Mouse (Mus musculus) forebrain, embryonic 10.5 days (tissue): Measurements from ENCODE around the gene Hnf1b. TPM values are rescaled to one million over a fixed set of nuclear protein-coding genes. Genes with fewer than 3 reads are reported as not detected.

Source experiments
- DNase-seq: peaks from one replicate; pipeline ENCODE4 v3.0.0-alpha.2; 2017; ENCODE audit warnings: low spot score; ENCODE audit errors: extremely low spot score
- H3K27ac ChIP-seq: fragments of 300-500 bp; sonication (generic); 2 replicates; pipeline ENCODE4 v1.5.1; 2016; ENCODE audit warnings: mild to moderate bottlenecking
- H3K27me3 ChIP-seq: fragments of 300-500 bp; sonication (generic); 2 replicates; pipeline ENCODE4 v1.6.1; 2016; ENCODE audit warnings: mild to moderate bottlenecking; ENCODE audit not compliant: poor library complexity, severe bottlenecking
- H3K36me3 ChIP-seq: fragments of 300-500 bp; sonication (generic); replicated peaks from 2 replicates; pipeline ENCODE4 v1.6.1; 2016; ENCODE audit warnings: mild to moderate bottlenecking, moderate library complexity
- H3K4me1 ChIP-seq: fragments of 300-500 bp; sonication (generic); 2 replicates; pipeline ENCODE4 v1.6.1; 2016
- H3K4me3 ChIP-seq: fragments of 300-500 bp; sonication (generic); 2 replicates; pipeline ENCODE4 v1.5.1; 2016; ENCODE audit warnings: mild to moderate bottlenecking, moderate library complexity
- H3K9me3 ChIP-seq: fragments of 300-500 bp; sonication (generic); 2 replicates; pipeline ENCODE4 v1.6.1; 2016; ENCODE audit warnings: mild to moderate bottlenecking, moderate library complexity
- WGBS: fragments of 180-500 bp; shearing (Covaris S2); methylation state at CpG from one replicate; pipeline ENCODE4 v1.1.7; 2016; 5-methylcytosine and 5-hydroxymethylcytosine counted together
- polyA plus RNA-seq: library from polyadenylated mRNA; unstranded; fragments of >200 nt; fragmentation: Nextera tagmentation; extraction: Ambion mirVana; gene quantifications from 2 replicates; pipeline ENCODE4 v1.2.1, GENCODE M21; 2016

Gene Hnf1b
- not detected in 2 replicates for polyA plus RNA-seq

- Histone ChIP-seq H3K27me3 (peaks cover 78% of the 10 kb centered on the region), H3K27ac (no peak within 1 kb of the TSS), H3K4me1 (peaks cover 42% of the 10 kb centered on the region), H3K36me3 (no peaks in the 10 kb centered on the region), H3K4me3 (peak within 1 kb of the TSS; percentile 30), H3K9me3 (no peaks in the 10 kb centered on the region)
- WGBS = 4% methylated on average over 36 of the region's 36 CpGs
- DNase-seq = peak; percentile 36
These were observed at the start of gene Hnf1b for GRCm38 (mm10) chr11:83849529-83850335. Hnf1b (plus strand) TSS chr11:83850063.

DNA sequence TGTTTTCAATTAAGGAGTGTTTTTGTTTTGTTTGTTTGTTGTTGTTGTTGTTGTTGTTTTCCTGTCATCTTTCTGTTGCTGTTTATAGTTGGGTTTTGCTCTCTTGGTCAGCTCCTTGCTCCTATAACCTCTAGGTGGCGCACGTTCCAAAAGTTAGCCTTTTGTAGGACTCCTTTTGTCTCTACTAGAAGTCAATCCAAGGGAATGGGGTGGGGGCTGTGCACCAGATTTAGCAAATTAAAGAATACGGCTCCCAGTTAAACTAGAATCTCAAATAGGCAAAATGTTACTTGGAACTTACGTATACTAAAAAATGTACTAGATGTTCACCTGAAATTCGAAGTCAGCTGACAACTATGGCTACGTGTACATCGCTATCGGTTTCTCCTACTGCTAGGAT, 47.7 kb upstream of the Hnf1b start:
- Histone ChIP-seq H3K9me3 (no peaks in the 10 kb centered on the region), H3K4me1 (peaks cover 7% of the 10 kb centered on the region), H3K27ac (no peak overlapping the region), H3K36me3 (no peaks in the 10 kb centered on the region), H3K4me3 (no peak overlapping the region), H3K27me3 (no peaks in the 10 kb centered on the region)
- 69% methylated on average over 8 of the region's 8 CpGs for WGBS
- no peak for DNase-seq

DNA sequence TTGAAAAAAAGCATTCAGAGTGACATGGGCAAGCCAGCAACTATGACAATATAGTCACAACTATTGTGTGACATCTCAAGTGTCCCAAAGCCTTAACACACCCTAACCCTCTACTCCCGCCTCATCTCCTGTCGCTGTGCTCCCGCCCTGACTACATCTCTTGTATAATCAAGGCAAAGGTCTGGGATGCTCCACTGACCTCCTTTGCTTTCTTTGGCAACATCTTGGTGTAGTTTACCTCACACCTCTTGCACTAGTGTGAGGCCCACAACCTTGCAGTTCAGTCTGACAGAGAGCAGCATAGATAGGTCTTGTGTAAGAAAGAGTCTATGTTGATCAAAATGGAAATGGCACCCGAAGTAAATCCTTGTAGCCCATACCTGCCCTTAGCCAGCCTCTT, 47.3 kb upstream of the Hnf1b start:
- no peak for DNase-seq
- Histone ChIP-seq H3K27ac (no peak overlapping the region), H3K9me3 (no peaks in the 10 kb centered on the region), H3K36me3 (no peaks in the 10 kb centered on the region), H3K4me1 (peaks cover 7% of the 10 kb centered on the region), H3K4me3 (no peak overlapping the region), H3K27me3 (no peaks in the 10 kb centered on the region)
- 96% methylated on average over 4 of the region's 4 CpGs for WGBS

- Histone ChIP-seq H3K4me3 (no peak overlapping the region), H3K27ac (no peak overlapping the region), H3K27me3 (no peaks in the 10 kb centered on the region), H3K9me3 (no peaks in the 10 kb centered on the region), H3K4me1 (peaks cover 5% of the 10 kb centered on the region; the same call in 1 of the 2 replicates), H3K36me3 (no peaks in the 10 kb centered on the region)
- WGBS = 84% methylated on average over 8 of the region's 8 CpGs
- no peak for DNase-seq
These were observed 39.4 kb upstream of the Hnf1b start for GRCm38 (mm10) chr11:83810441-83810840.

- WGBS = 86% methylated on average over 5 of the region's 5 CpGs
- no peaks in the 10 kb centered on the region for H3K9me3 ChIP-seq
- no peaks in the 10 kb centered on the region for H3K36me3 ChIP-seq
- no peaks in the 10 kb centered on the region for H3K27me3 ChIP-seq
- H3K27ac ChIP-seq = no peak overlapping the region
- no peak for DNase-seq
- H3K4me1 ChIP-seq = peaks cover 20% of the 10 kb centered on the region
- H3K4me3 ChIP-seq = no peak overlapping the region
These were observed 34.7 kb upstream of the Hnf1b start for GRCm38 (mm10) chr11:83815191-83815590.

DNA sequence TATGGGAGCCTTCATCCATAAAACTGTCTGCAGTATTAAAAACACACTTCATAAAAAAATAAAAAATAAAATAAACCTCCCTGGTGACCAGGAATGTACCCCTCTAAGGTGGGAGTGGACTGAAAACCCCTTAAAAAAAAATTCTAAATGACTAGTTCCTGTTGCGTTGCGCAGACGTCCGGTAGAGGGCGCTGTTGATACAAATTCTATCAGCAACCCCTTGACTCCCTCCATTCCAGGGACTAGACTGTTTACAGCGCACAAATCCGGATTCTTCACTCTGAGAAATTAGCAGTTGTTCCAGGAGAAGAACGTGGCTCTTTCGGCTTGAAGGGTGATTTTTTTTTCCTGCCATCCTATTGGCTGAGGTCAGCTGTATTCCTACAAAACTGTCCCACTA, 34.2 kb upstream of the Hnf1b start:
- 12% methylated on average over 9 of the region's 9 CpGs for WGBS
- H3K36me3 ChIP-seq = no peaks in the 10 kb centered on the region
- no peak overlapping the region for H3K27ac ChIP-seq

DNA sequence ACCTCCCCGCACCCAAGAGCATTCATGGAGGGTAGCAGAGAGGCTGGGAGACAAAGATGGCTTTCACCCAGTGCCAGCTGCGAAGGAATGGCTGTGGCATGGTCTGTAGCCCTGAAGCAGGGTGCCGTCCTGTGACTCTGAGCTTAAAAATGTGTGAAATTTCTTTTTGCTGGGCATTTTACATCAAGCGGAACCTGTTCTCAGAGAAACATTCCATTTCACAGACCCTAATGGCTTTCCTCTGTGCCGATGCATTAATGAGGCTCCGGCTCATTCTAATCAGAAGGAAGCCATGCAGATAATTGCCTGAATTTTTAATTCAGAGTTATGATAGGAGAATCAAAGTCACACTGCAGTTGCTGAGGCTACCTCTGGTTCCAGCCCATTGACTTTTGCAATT, 32.8 kb upstream of the Hnf1b start:
- no peaks in the 10 kb centered on the region for H3K27me3 ChIP-seq
- WGBS = 85% methylated on average over 6 of the region's 6 CpGs

More for the DNA sequence above, 34.2 kb upstream of the Hnf1b start:
- Histone ChIP-seq H3K4me3 (no peak overlapping the region), H3K4me1 (peaks cover 18% of the 10 kb centered on the region), H3K27me3 (no peaks in the 10 kb centered on the region), H3K9me3 (no peaks in the 10 kb centered on the region)
- DNase-seq = peak; percentile 54

DNA sequence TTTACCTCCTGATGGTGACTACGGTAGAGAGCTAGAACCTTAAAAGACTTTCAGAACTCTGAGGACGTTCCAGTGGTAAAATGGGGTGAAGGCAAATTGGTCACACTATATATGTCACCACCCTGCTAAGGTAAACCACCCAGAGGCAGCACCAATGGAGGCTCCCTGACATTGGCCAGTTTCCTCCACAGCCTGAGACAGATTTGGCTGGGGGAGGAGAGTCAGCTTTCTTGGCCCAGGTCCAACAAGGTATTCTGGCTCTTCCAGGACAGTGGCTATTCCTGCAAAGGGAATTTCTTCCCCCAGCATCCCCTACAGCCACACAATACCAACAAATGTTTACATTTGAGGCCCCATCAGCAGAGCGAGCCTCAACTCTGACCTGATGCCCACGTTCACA, 31.9 kb upstream of the Hnf1b start:
- 82% methylated on average over 4 of the region's 4 CpGs for WGBS
- H3K27me3 ChIP-seq = no peaks in the 10 kb centered on the region
- no peak for DNase-seq
- H3K36me3 ChIP-seq = no peaks in the 10 kb centered on the region
- H3K4me3 ChIP-seq = no peak overlapping the region
- no peak overlapping the region for H3K27ac ChIP-seq
- peaks cover 17% of the 10 kb centered on the region for H3K4me1 ChIP-seq
- no peaks in the 10 kb centered on the region for H3K9me3 ChIP-seq

More for the DNA sequence above, 32.8 kb upstream of the Hnf1b start:
- no peak overlapping the region for H3K4me3 ChIP-seq
- H3K36me3 ChIP-seq = no peaks in the 10 kb centered on the region
- H3K4me1 ChIP-seq = peaks cover 17% of the 10 kb centered on the region
- no peak for DNase-seq
- no peaks in the 10 kb centered on the region for H3K9me3 ChIP-seq
- no peak overlapping the region for H3K27ac ChIP-seq

- WGBS = 75% methylated on average over 9 of the region's 9 CpGs
- Histone ChIP-seq H3K27me3 (no peaks in the 10 kb centered on the region), H3K9me3 (no peaks in the 10 kb centered on the region), H3K36me3 (no peaks in the 10 kb centered on the region), H3K4me1 (peaks cover 17% of the 10 kb centered on the region), H3K27ac (no peak overlapping the region), H3K4me3 (no peak overlapping the region)
- DNase-seq = no peak
These were observed 31.2 kb upstream of the Hnf1b start for GRCm38 (mm10) chr11:83818591-83819127.

DNA sequence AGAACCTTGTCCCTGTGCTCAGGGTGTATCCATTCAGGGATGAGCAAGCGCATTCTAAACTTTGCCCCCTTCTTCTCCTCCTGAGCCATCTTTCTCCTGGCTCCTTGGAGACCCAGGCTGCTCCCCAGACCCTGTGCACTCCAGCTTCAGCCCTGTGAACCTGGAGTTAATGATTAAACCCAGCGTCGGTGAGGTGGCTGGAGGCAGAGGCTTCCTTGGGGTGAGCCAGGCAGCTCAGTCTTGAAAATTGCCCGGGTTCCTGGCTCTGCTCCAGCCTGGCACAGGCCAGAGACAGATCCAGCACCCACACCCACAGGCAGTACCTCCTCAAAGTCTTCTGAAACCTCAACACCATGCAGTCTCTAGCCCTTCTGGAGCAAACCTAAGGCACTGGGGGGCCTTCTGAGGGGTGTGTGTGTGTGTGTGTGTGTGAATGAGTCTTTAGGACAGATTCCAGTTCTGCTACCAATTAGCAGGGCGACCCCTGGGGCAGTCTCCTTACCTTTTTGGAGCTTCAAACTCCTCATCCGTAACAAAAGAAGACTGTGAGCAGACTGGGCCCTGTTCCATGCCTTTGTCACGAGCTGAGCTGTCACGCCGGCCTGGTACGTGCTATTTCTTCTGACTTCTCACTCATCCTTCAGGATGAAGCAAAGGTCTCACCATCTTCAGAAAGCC, 29.9 kb upstream of the Hnf1b start:
- no peaks in the 10 kb centered on the region for H3K9me3 ChIP-seq
- no peak overlapping the region for H3K4me3 ChIP-seq
- no peaks in the 10 kb centered on the region for H3K36me3 ChIP-seq
- H3K27me3 ChIP-seq = no peaks in the 10 kb centered on the region
- H3K27ac ChIP-seq = 0 out of 2 replicates have a peak overlapping the region, but pooled peaks have one; percentile 2
- H3K4me1 ChIP-seq = peaks cover 17% of the 10 kb centered on the region
- WGBS = 63% methylated on average over 10 of the region's 10 CpGs
- no peak for DNase-seq

DNA sequence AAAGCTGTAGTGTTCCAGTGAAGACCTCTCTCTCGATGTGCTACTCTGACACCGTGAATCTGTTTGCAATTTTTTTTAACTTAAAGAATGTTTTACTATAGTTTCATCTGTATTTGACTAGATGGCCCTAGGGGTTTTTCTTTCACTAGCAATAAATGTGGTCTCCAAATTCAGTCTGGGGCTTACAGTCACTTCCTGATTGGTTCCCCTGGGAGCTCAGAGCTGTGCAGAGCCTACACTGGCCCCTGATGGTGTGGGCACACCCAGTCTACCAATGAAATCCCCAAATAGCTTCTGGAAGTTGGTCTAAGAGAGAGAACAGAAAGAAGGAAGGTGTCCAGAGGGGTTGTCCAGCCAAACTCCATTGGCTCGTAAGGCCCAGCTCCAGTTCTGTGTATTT, 23.7 kb upstream of the Hnf1b start:
- 88% methylated on average over 3 of the region's 3 CpGs for WGBS
- H3K27ac ChIP-seq = no peak overlapping the region
- H3K4me3 ChIP-seq = no peak overlapping the region
- no peaks in the 10 kb centered on the region for H3K27me3 ChIP-seq
- no peaks in the 10 kb centered on the region for H3K9me3 ChIP-seq
- H3K4me1 ChIP-seq = no peaks in the 10 kb centered on the region
- DNase-seq = no peak
- no peaks in the 10 kb centered on the region for H3K36me3 ChIP-seq

GRCm38 (mm10) chr11:83828553-83829142, 21.2 kb upstream of the Hnf1b start:
- no peaks in the 10 kb centered on the region for H3K9me3 ChIP-seq
- H3K4me3 ChIP-seq = no peak overlapping the region
- H3K27me3 ChIP-seq = no peaks in the 10 kb centered on the region
- WGBS = 85% methylated on average over 8 of the region's 8 CpGs
- no peaks in the 10 kb centered on the region for H3K36me3 ChIP-seq
- H3K27ac ChIP-seq = no peak overlapping the region
- no peaks in the 10 kb centered on the region for H3K4me1 ChIP-seq
- DNase-seq = no peak

DNA sequence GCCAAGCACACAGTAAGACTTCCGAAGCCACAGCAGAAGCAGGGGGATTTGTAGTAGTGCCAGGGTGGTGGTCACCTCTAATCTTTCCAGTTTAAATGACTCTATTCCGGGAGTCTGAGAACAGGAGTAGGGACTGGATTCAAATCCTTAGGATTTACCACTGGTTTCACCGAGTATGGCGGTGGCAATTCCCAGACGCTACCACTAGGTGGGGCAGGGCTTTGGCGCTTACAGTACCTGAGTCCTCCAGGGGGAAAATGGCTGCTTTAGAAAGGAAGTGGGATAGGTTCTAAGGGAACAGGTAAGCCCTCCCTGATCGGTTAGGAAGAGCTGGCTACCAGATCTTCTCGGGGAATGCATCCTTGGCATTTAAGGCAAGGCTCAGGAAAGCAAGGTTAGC, 17.5 kb upstream of the Hnf1b start:
- no peaks in the 10 kb centered on the region for H3K36me3 ChIP-seq
- H3K4me1 ChIP-seq = no peaks in the 10 kb centered on the region
- no peak overlapping the region for H3K27ac ChIP-seq
- H3K4me3 ChIP-seq = no peak overlapping the region
- WGBS = 41% methylated on average over 8 of the region's 8 CpGs
- no peaks in the 10 kb centered on the region for H3K27me3 ChIP-seq
- no peaks in the 10 kb centered on the region for H3K9me3 ChIP-seq
- DNase-seq = peak; percentile 39
